Mouse (Mus musculus): ENCODE data around the gene Hist1h4a. TPM values are rescaled to one million over a fixed set of nuclear protein-coding genes. Genes with fewer than 3 reads are reported as not detected.

The Hist1h4a gene
- polyA plus RNA-seq, 1 experiment from 2014 or later = not detected

GRCm38 (mm10) chr13:23744421-23745380 lies 16.3 kb downstream of the Hist1h4a start:
- H3K9me3 ChIP-seq (ENCODE audit: control insufficient read depth, low read length) = no peaks in the 10 kb centered on the region
- no peaks in the 10 kb centered on the region for H3K27me3 ChIP-seq (ENCODE audit: control insufficient read depth, insufficient read depth, low read length)
- H3K9ac ChIP-seq = no peak overlapping the region
- peak overlapping the region; percentile 84 for H3K4me2 ChIP-seq (replicated peaks)
- peaks cover 17% of the 10 kb centered on the region for H3K4me1 ChIP-seq (replicated peaks; ENCODE audit: control insufficient read depth, insufficient read depth, low read length)
- no peak overlapping the region for H3K27ac ChIP-seq
- H3K4me3 ChIP-seq (replicated peaks; ENCODE audit: low read length) = peak overlapping the region; percentile 29
- DNase-seq (ENCODE audit: low spot score) (no peak), ATAC-seq (ENCODE audit: low FRiP score) (no peak)
- 1% methylated on average over 17 of the region's 36 CpGs for WGBS
- H3K36me3 ChIP-seq (replicated peaks; ENCODE audit: control insufficient read depth, insufficient read depth) = no peaks in the 10 kb centered on the region

GRCm38 (mm10) chr13:23743963-23744362 lies 17.1 kb downstream of the Hist1h4a start:
- ATAC-seq (ENCODE audit: low FRiP score) (no peak), DNase-seq (ENCODE audit: low spot score) (no peak)
- Histone ChIP-seq H3K4me1 (replicated peaks; ENCODE audit: control insufficient read depth, insufficient read depth, low read length) (peaks cover 17% of the 10 kb centered on the region), H3K27me3 (ENCODE audit: control insufficient read depth, insufficient read depth, low read length) (no peaks in the 10 kb centered on the region), H3K27ac (no peak overlapping the region), H3K9ac (no peak overlapping the region), H3K36me3 (replicated peaks; ENCODE audit: control insufficient read depth, insufficient read depth) (no peaks in the 10 kb centered on the region), H3K4me2 (replicated peaks) (peak overlapping the region; percentile 84; the same call in 1 of the 2 replicates), H3K9me3 (ENCODE audit: control insufficient read depth, low read length) (no peaks in the 10 kb centered on the region), H3K4me3 (replicated peaks; ENCODE audit: low read length) (no peak overlapping the region)
- 55% methylated on average over 4 of the region's 4 CpGs for WGBS

GRCm38 (mm10) chr13:23743215-23743614 lies 17.8 kb downstream of the Hist1h4a start:
- Histone ChIP-seq H3K36me3 (replicated peaks; ENCODE audit: control insufficient read depth, insufficient read depth) (no peaks in the 10 kb centered on the region), H3K4me1 (replicated peaks; ENCODE audit: control insufficient read depth, insufficient read depth, low read length) (peaks cover 18% of the 10 kb centered on the region), H3K27me3 (ENCODE audit: control insufficient read depth, insufficient read depth, low read length) (no peaks in the 10 kb centered on the region), H3K9me3 (ENCODE audit: control insufficient read depth, low read length) (no peaks in the 10 kb centered on the region), H3K27ac (no peak overlapping the region), H3K4me3 (replicated peaks; ENCODE audit: low read length) (no peak overlapping the region), H3K9ac (no peak overlapping the region), H3K4me2 (replicated peaks) (no peak overlapping the region)
- 85% methylated on average over 5 of the region's 5 CpGs for WGBS
- DNase-seq (ENCODE audit: low spot score) (no peak), ATAC-seq (ENCODE audit: low FRiP score) (no peak)

- no peak overlapping the region for H3K4me2 ChIP-seq (replicated peaks)
- peaks cover 17% of the 10 kb centered on the region for H3K4me1 ChIP-seq (replicated peaks; ENCODE audit: control insufficient read depth, insufficient read depth, low read length)
- DNase-seq (ENCODE audit: low spot score) (no peak), ATAC-seq (ENCODE audit: low FRiP score) (no peak)
- H3K36me3 ChIP-seq (replicated peaks; ENCODE audit: control insufficient read depth, insufficient read depth) = no peaks in the 10 kb centered on the region
- H3K27me3 ChIP-seq (ENCODE audit: control insufficient read depth, insufficient read depth, low read length) = no peaks in the 10 kb centered on the region
- H3K9me3 ChIP-seq (ENCODE audit: control insufficient read depth, low read length) = no peaks in the 10 kb centered on the region
- no peak overlapping the region for H3K4me3 ChIP-seq (replicated peaks; ENCODE audit: low read length)
- no peak overlapping the region for H3K9ac ChIP-seq
- no peak overlapping the region for H3K27ac ChIP-seq
Measured at GRCm38 (mm10) chr13:23742007-23742406, 19.0 kb downstream of the Hist1h4a start.

GRCm38 (mm10) chr13:23740910-23741309 lies 20.1 kb downstream of the Hist1h4a start:
- Histone ChIP-seq H3K9me3 (ENCODE audit: control insufficient read depth, low read length) (no peaks in the 10 kb centered on the region), H3K4me2 (replicated peaks) (peak overlapping the region; percentile 97; the same call in 1 of the 2 replicates), H3K27me3 (ENCODE audit: control insufficient read depth, insufficient read depth, low read length) (no peaks in the 10 kb centered on the region), H3K4me3 (replicated peaks; ENCODE audit: low read length) (no peak overlapping the region), H3K27ac (no peak overlapping the region), H3K36me3 (replicated peaks; ENCODE audit: control insufficient read depth, insufficient read depth) (no peaks in the 10 kb centered on the region), H3K4me1 (replicated peaks; ENCODE audit: control insufficient read depth, insufficient read depth, low read length) (peaks cover 16% of the 10 kb centered on the region), H3K9ac (no peak overlapping the region)
- 78% methylated on average over 5 of the region's 5 CpGs for WGBS
- no peak for DNase-seq (ENCODE audit: low spot score)
- no peak for ATAC-seq (ENCODE audit: low FRiP score)

GRCm38 (mm10) chr13:23740256-23740840 lies 20.7 kb downstream of the Hist1h4a start:
- H3K27me3 ChIP-seq (ENCODE audit: control insufficient read depth, insufficient read depth, low read length) = no peaks in the 10 kb centered on the region
- 38% methylated on average over 13 of the region's 13 CpGs for WGBS
- H3K4me3 ChIP-seq (replicated peaks; ENCODE audit: low read length) = peak overlapping the region; percentile 48
- no peaks in the 10 kb centered on the region for H3K36me3 ChIP-seq (replicated peaks; ENCODE audit: control insufficient read depth, insufficient read depth)
- H3K4me1 ChIP-seq (replicated peaks; ENCODE audit: control insufficient read depth, insufficient read depth, low read length) = peaks cover 12% of the 10 kb centered on the region; the same call in 1 of the 2 replicates
- no peaks in the 10 kb centered on the region for H3K9me3 ChIP-seq (ENCODE audit: control insufficient read depth, low read length)
- peak overlapping the region; percentile 75 for H3K27ac ChIP-seq
- ATAC-seq (ENCODE audit: low FRiP score) (no peak), DNase-seq (ENCODE audit: low spot score) (no peak)
- H3K9ac ChIP-seq = peak overlapping the region; percentile 63
- H3K4me2 ChIP-seq (replicated peaks) = peak overlapping the region; percentile 97

GRCm38 (mm10) chr13:23739922-23740252 lies 21.1 kb downstream of the Hist1h4a start:
- H3K36me3 ChIP-seq (replicated peaks; ENCODE audit: control insufficient read depth, insufficient read depth) = no peaks in the 10 kb centered on the region
- peak overlapping the region; percentile 48 for H3K4me3 ChIP-seq (replicated peaks; ENCODE audit: low read length)
- peak overlapping the region; percentile 97 for H3K4me2 ChIP-seq (replicated peaks)
- H3K9ac ChIP-seq = peak overlapping the region; percentile 63
- 1% methylated on average over 14 of the region's 14 CpGs for WGBS
- peak overlapping the region; percentile 75 for H3K27ac ChIP-seq
- ATAC-seq (ENCODE audit: low FRiP score) = peak; percentile 42
- peak; percentile 64 for DNase-seq (ENCODE audit: low spot score)
- no peaks in the 10 kb centered on the region for H3K9me3 ChIP-seq (ENCODE audit: control insufficient read depth, low read length)
- peaks cover 12% of the 10 kb centered on the region; the same call in 1 of the 2 replicates for H3K4me1 ChIP-seq (replicated peaks; ENCODE audit: control insufficient read depth, insufficient read depth, low read length)
- no peaks in the 10 kb centered on the region for H3K27me3 ChIP-seq (ENCODE audit: control insufficient read depth, insufficient read depth, low read length)

- peak overlapping the region; percentile 63 for H3K9ac ChIP-seq
- H3K4me1 ChIP-seq (replicated peaks; ENCODE audit: control insufficient read depth, insufficient read depth, low read length) = peaks cover 12% of the 10 kb centered on the region; the same call in 1 of the 2 replicates
Measured at GRCm38 (mm10) chr13:23739069-23739921, 21.7 kb downstream of the Hist1h4a start.

More at GRCm38 (mm10) chr13:23739069-23739921, 21.7 kb downstream of the Hist1h4a start:
- H3K36me3 ChIP-seq (replicated peaks; ENCODE audit: control insufficient read depth, insufficient read depth) = no peaks in the 10 kb centered on the region
- H3K27me3 ChIP-seq (ENCODE audit: control insufficient read depth, insufficient read depth, low read length) = no peaks in the 10 kb centered on the region
- WGBS = under 1% methylated on average over 39 of the region's 39 CpGs
- ATAC-seq (ENCODE audit: low FRiP score) = peak; percentile 92
- peak; percentile 86 for DNase-seq (ENCODE audit: low spot score)
- no peaks in the 10 kb centered on the region for H3K9me3 ChIP-seq (ENCODE audit: control insufficient read depth, low read length)
- H3K4me3 ChIP-seq (replicated peaks; ENCODE audit: low read length) = peak overlapping the region; percentile 48
- peak overlapping the region; percentile 80 for H3K27ac ChIP-seq
- peak overlapping the region; percentile 97 for H3K4me2 ChIP-seq (replicated peaks)

All from hindbrain, embryonic 14.5 days (tissue).